8 mouse cellular contexts compared by ENCODE assay signal in the genomic region with DNA sequence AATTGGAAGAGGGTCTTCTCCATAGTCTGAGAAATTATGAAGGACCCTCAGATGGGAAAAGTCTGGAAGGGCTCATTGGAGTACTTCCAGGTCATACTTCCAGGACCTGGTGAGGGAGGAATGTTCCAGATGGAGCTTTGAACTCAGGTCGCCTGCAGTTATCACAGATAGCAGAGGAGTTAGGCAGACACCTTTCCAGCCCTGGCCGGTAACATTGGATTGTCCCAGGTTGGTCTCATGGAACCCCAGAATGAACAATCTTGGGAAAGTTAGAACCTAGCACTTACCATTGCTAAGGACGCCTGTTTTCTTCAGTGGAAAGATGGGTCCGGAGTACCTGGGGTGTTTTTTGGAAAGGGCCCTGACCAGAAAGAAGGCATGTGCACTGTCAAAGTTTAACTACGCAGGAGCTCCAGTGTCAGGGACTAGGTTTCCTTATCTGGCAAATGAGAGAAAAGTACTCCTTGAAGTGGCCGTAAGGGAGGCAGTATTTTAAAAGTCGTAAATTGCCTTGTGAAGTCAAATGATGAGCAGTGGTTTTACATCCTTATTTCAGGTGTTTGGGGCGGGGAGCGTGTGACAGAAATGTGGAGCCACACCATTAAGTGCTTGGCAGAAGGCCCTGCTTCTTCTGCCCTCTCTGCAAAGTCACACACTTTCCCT. TPM values are rescaled to one million over a fixed set of nuclear protein-coding genes. Genes with fewer than 3 reads are reported as not detected.
A peak's percentile ranks its signal among the peaks of the same experiment; 100 is the strongest.
DNase-seq lines count a peak whose midpoint lies in the region; ATAC-seq and TF ChIP-seq lines count a peak whose summit lies in the region.

No protein-coding gene starts in this region.

- no peak for DNase-seq in cerebellum, adult 2 months
- DNase-seq in c-Kit-positive CD71-positive TER-119-positive erythroid progenitor cells, embryonic 14.5 days (ENCODE audit: low spot score): peak; percentile 6
- no peak for DNase-seq in hindbrain, postnatal 0 days (ENCODE audit: low spot score)
- DNase-seq in right cerebral cortex, postnatal 4 days: no peak
- DNase-seq in frontal cortex, postnatal 25 days (ENCODE audit: low spot score in 2 of 2): no peak
- no peak for DNase-seq in retina, embryonic 14.5 days (ENCODE audit: low spot score)

- ATAC-seq in cerebellum, adult (ENCODE audit: insufficient number of reproducible peaks, low FRiP score, low TSS enrichment): no peak
- ATAC-seq in hindbrain, postnatal 0 days: no peak
- ATAC-seq in megakaryocyte-erythroid progenitor cell, adult 5-6 weeks (replicated peaks; ENCODE audit: low FRiP score, low TSS enrichment, poor library complexity, severe bottlenecking): 0 out of 2 replicates have a peak, but pooled peaks have one; percentile 3

- no peak overlapping the region for H3K27ac ChIP-seq in cerebellum, adult 2 months (ENCODE audit: insufficient read depth, low read length)
- no peak overlapping the region for H3K27ac ChIP-seq in hindbrain, postnatal 0 days

- H3K4me1 ChIP-seq in cerebellum, adult 2 months (ENCODE audit: control insufficient read depth, insufficient read depth, low read length): no peaks in the 10 kb centered on the region
- H3K4me1 ChIP-seq in hindbrain, postnatal 0 days (ENCODE audit: insufficient read depth, low read length): 0 out of 2 replicates have a peak, but pooled peaks cover 9% of the 10 kb centered on the region

- peak overlapping the region; percentile 58 for H3K9ac ChIP-seq in hindbrain, postnatal 0 days (replicated peaks; ENCODE audit: low read length)

- no peaks in the 10 kb centered on the region for H3K27me3 ChIP-seq in cerebellum, adult 2 months (ENCODE audit: control insufficient read depth, insufficient read depth, low read length)
- no peaks in the 10 kb centered on the region for H3K27me3 ChIP-seq in hindbrain, postnatal 0 days (ENCODE audit: insufficient read depth, low read length)

- no peak for TF ChIP-seq POLR2A in cerebellum, adult 2 months (IDR thresholded peaks at IDR 0.05; ENCODE audit: borderline replicate concordance, insufficient read depth, low read length)

- peak overlapping the region; percentile 72 for H3K4me2 ChIP-seq in hindbrain, postnatal 0 days (ENCODE audit: low read depth, low read length)

- TF ChIP-seq CTCF in cerebellum, adult 2 months (IDR thresholded peaks at IDR 0.05; ENCODE audit: borderline replicate concordance, insufficient read depth, low read depth, low read length): no peak
- no peak for TF ChIP-seq CTCF in hindbrain, postnatal 0 days (IDR thresholded peaks at IDR 0.05; ENCODE audit: low read depth)

- peak overlapping the region; percentile 55 for H3K4me3 ChIP-seq in cerebellum, adult 2 months (replicated peaks; ENCODE audit: insufficient read depth, low read depth, low read length)
- H3K4me3 ChIP-seq in hindbrain, postnatal 0 days (ENCODE audit: low read length): peak overlapping the region; percentile 71

- WGBS in cerebellum, adult 2 months: 71% methylated on average over 9 of the region's 9 CpGs
- 72% methylated on average over 9 of the region's 9 CpGs for WGBS in hindbrain, postnatal 0 days

- H3K9me3 ChIP-seq in hindbrain, postnatal 0 days (ENCODE audit: low read length): no peaks in the 10 kb centered on the region

- H3K36me3 ChIP-seq in hindbrain, postnatal 0 days (ENCODE audit: insufficient read depth, low read length): 0 out of 2 replicates have a peak, but pooled peaks cover 8% of the 10 kb centered on the region

RNA-seq across cellular contexts. Expression of a gene that starts 1.1 kb away (rescaled TPM):
- polyA plus RNA-seq in cerebellum, adult 2 months (2012; rRNA removed): 51.1 and 56.7 TPM in 2 replicates
- total RNA-seq in hindbrain, postnatal 0 days (2014; rRNA removed): 21.9 and 24.3 TPM in 2 replicates
- 36.2 and 36.5 TPM in 2 replicates for polyA plus RNA-seq in hindbrain, postnatal 0 days (2015; fragmentation: Nextera tagmentation; extraction: Ambion mirVana)
- 59.9 and 74.0 TPM in 2 replicates for total RNA-seq in megakaryocyte-erythroid progenitor cell, adult 5-6 weeks (2014; fragmentation: Nextera tagmentation)
- total RNA-seq in megakaryocyte-erythroid progenitor cell, adult 5-6 weeks (2017): 98.6 and 103 TPM in 2 replicates

RNA-seq across cellular contexts. Expression of a gene that starts 25.8 kb away (rescaled TPM):
- 131 and 134 TPM in 2 replicates for polyA plus RNA-seq in cerebellum, adult 2 months (2012; rRNA removed)
- total RNA-seq in hindbrain, postnatal 0 days (2014; rRNA removed): 27.7 and 71.0 TPM in 2 replicates
- polyA plus RNA-seq in hindbrain, postnatal 0 days (2015; fragmentation: Nextera tagmentation; extraction: Ambion mirVana): 222 and 232 TPM in 2 replicates
- 72.6 and 96.1 TPM in 2 replicates for total RNA-seq in megakaryocyte-erythroid progenitor cell, adult 5-6 weeks (2014; fragmentation: Nextera tagmentation)
- total RNA-seq in megakaryocyte-erythroid progenitor cell, adult 5-6 weeks (2017): 24.0 and 37.2 TPM in 2 replicates

RNA-seq across cellular contexts. Expression of a gene that starts 40.7 kb away (rescaled TPM):
- not detected in 2 replicates for polyA plus RNA-seq in cerebellum, adult 2 months (2012; rRNA removed)
- not detected in 2 replicates for total RNA-seq in hindbrain, postnatal 0 days (2014; rRNA removed)
- polyA plus RNA-seq in hindbrain, postnatal 0 days (2015; fragmentation: Nextera tagmentation; extraction: Ambion mirVana): 0.32 and 0.36 TPM in 2 replicates
- total RNA-seq in megakaryocyte-erythroid progenitor cell, adult 5-6 weeks (2014; fragmentation: Nextera tagmentation): not detected in 2 replicates
- total RNA-seq in megakaryocyte-erythroid progenitor cell, adult 5-6 weeks (2017): not detected in 2 replicates

RNA-seq across cellular contexts. Expression of a gene that starts 44.2 kb away (rescaled TPM):
- 454 and 593 TPM in 2 replicates for polyA plus RNA-seq in cerebellum, adult 2 months (2012; rRNA removed)
- total RNA-seq in hindbrain, postnatal 0 days (2014; rRNA removed): 56.4 and 58.1 TPM in 2 replicates
- polyA plus RNA-seq in hindbrain, postnatal 0 days (2015; fragmentation: Nextera tagmentation; extraction: Ambion mirVana): 160 and 165 TPM in 2 replicates
- total RNA-seq in megakaryocyte-erythroid progenitor cell, adult 5-6 weeks (2014; fragmentation: Nextera tagmentation): 143 and 172 TPM in 2 replicates
- total RNA-seq in megakaryocyte-erythroid progenitor cell, adult 5-6 weeks (2017): 46.2 and 80.7 TPM in 2 replicates
